In the genomic region with DNA sequence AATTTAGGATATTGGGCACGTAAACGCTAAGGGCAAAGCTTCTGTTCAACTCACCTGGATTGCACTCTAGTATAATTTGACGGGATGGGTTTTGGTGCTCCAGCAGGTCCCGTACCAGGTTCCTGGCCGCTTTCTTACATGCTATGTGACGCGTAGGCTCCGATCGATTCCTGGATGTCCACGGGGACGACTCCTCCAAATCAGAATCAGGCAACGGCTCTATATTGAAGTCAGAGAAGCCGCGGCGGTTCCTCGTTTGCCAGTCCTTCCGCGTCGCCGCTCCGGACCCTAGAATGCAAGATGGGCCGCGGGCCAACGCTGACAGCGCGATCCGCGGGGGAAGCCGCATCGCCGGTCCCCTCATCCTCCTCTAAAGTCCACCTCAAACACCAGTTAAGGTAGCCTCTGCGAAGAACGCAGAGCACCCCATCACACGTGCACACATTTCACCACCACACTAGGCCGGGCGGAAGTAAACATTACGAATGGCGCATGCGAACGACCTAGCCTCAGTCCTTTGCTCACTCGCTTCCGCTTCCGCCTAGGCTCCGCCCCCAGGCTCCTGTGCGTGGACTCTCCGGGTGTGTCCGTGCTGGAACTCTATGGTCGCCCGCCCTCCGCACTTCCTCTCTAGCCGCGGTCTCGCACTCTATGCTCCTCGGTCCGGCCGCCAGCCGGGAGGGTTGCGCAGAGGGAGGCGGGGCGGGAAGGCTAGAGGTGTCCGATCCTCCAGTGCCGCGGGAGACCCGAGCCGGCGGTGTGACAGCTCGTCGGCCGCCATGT, we compare ENCODE assay signal across 8 mouse cellular contexts. TPM values are rescaled to one million over a fixed set of nuclear protein-coding genes. Genes with fewer than 3 reads are reported as not detected.
DNase-seq lines count a peak whose midpoint lies in the region; ATAC-seq and TF ChIP-seq lines count a peak whose summit lies in the region.
"Not testable (repeated sequence)": the region's sequence is repeated elsewhere in the genome, so short reads cannot be mapped to it uniquely, and the experiment has no call there.

A gene (minus strand): TSS at position 500 of the 783 bp plus-strand sequence.
A gene (plus strand): TSS at position 603 of the 783 bp plus-strand sequence.

- DNase-seq in brain, embryonic 14.5 days (ENCODE audit: low read depth) = peak; percentile 99
- DNase-seq in kidney, postnatal 0 days (ENCODE audit: low spot score) = peak; percentile 99
- peak; percentile 99 for DNase-seq in liver, embryonic 11.5 days (ENCODE audit: low spot score)
- peak; percentile 96 for DNase-seq in naive thymus-derived CD4-positive, alpha-beta T cell, adult 2 months (ENCODE audit: low read depth)

- peaks cover 13% of the 10 kb centered on the region for H3K36me3 ChIP-seq in C2C12 (ENCODE audit: control insufficient read depth, insufficient read depth)
- peaks cover 51% of the 10 kb centered on the region for H3K36me3 ChIP-seq in erythroblast, embryonic 14.5 days (ENCODE audit: control insufficient read depth)
- not testable (repeated sequence) for H3K36me3 ChIP-seq in heart, embryonic 12.5 days; kidney, postnatal 0 days (ENCODE audit: insufficient read depth, low read length); liver, embryonic 11.5 days (ENCODE audit: control insufficient read depth, insufficient read depth, low read length); stomach, embryonic 14.5 days (ENCODE audit: control insufficient read depth, insufficient read depth, low read length)

- ATAC-seq in heart, embryonic 12.5 days (ENCODE audit: insufficient number of reproducible peaks, low FRiP score) = peak; percentile 99
- ATAC-seq in kidney, postnatal 0 days (replicated peaks; ENCODE audit: low FRiP score, low read depth) = peak; percentile 100
- ATAC-seq in liver, embryonic 11.5 days (replicated peaks; ENCODE audit: low FRiP score) = peak; percentile 99
- peak; percentile 98 for ATAC-seq in stomach, embryonic 14.5 days (ENCODE audit: insufficient number of reproducible peaks, insufficient read depth, low FRiP score, low read depth)

- peak; percentile 87 for TF ChIP-seq POLR2A in brain, embryonic 14.5 days (IDR thresholded peaks at IDR 0.05; ENCODE audit: borderline replicate concordance, extremely low read depth, insufficient read depth, insufficient read length, poor library complexity, severe bottlenecking)

- WGBS in heart, embryonic 12.5 days = under 1% methylated on average over 69 of the region's 69 CpGs
- WGBS in kidney, postnatal 0 days = under 1% methylated on average over 69 of the region's 69 CpGs
- WGBS in liver, embryonic 11.5 days = under 1% methylated on average over 69 of the region's 69 CpGs
- under 1% methylated on average over 68 of the region's 69 CpGs for WGBS in stomach, embryonic 14.5 days

- peak within 1 kb of the TSS; percentile 72 for H3K4me3 ChIP-seq in C2C12 (ENCODE audit: insufficient read depth, poor library complexity, severe bottlenecking)
- peak within 1 kb of the TSS; percentile 98 for H3K4me3 ChIP-seq in erythroblast, embryonic 14.5 days (replicated peaks)
- peak within 1 kb of the TSS; percentile 86 for H3K4me3 ChIP-seq in heart, embryonic 12.5 days
- peak within 1 kb of the TSS; percentile 70 for H3K4me3 ChIP-seq in kidney, postnatal 0 days (replicated peaks; ENCODE audit: low read depth, low read length)
- H3K4me3 ChIP-seq in liver, embryonic 11.5 days (ENCODE audit: low read depth, low read length) = peak within 1 kb of the TSS; percentile 61
- H3K4me3 ChIP-seq in stomach, embryonic 14.5 days (ENCODE audit: low read depth, low read length) = peak within 1 kb of the TSS; percentile 58

- H3K27me3 ChIP-seq in C2C12 (ENCODE audit: control insufficient read depth, insufficient read depth, insufficient read length); erythroblast, embryonic 14.5 days (ENCODE audit: control insufficient read depth); heart, embryonic 12.5 days (replicated peaks); kidney, postnatal 0 days (ENCODE audit: insufficient read depth, low read length); liver, embryonic 11.5 days (replicated peaks; ENCODE audit: control insufficient read depth, insufficient read depth, low read length); stomach, embryonic 14.5 days (ENCODE audit: control insufficient read depth, insufficient read depth, low read length): not testable (repeated sequence)

- TF ChIP-seq CTCF in C2C12 (IDR thresholded peaks at IDR 0.05; ENCODE audit: control insufficient read depth, insufficient read depth, insufficient read length); brain, embryonic 14.5 days (IDR thresholded peaks at IDR 0.05; ENCODE audit: borderline replicate concordance, extremely low read depth, insufficient read depth, insufficient read length); kidney, postnatal 0 days (IDR thresholded peaks at IDR 0.05; ENCODE audit: low read depth): not testable (repeated sequence)

- H3K4me2 ChIP-seq in heart, embryonic 12.5 days = peak within 1 kb of the TSS; percentile 87
- H3K4me2 ChIP-seq in kidney, postnatal 0 days (ENCODE audit: low read length) = peak within 1 kb of the TSS; percentile 64
- H3K4me2 ChIP-seq in liver, embryonic 11.5 days = peak within 1 kb of the TSS; percentile 70
- H3K4me2 ChIP-seq in stomach, embryonic 14.5 days (replicated peaks; ENCODE audit: low read depth, low read length) = peak within 1 kb of the TSS; percentile 73

- H3K4me1 ChIP-seq in erythroblast, embryonic 14.5 days (ENCODE audit: control insufficient read depth) = peaks cover 56% of the 10 kb centered on the region
- H3K4me1 ChIP-seq in heart, embryonic 12.5 days (replicated peaks) = peaks cover 22% of the 10 kb centered on the region
- H3K4me1 ChIP-seq in kidney, postnatal 0 days (replicated peaks; ENCODE audit: insufficient read depth, low read length) = not testable (repeated sequence)
- H3K4me1 ChIP-seq in liver, embryonic 11.5 days (replicated peaks; ENCODE audit: control insufficient read depth, insufficient read depth, low read length) = peaks cover 19% of the 10 kb centered on the region
- H3K4me1 ChIP-seq in stomach, embryonic 14.5 days (ENCODE audit: control insufficient read depth, insufficient read depth, low read length) = peaks cover 18% of the 10 kb centered on the region

- peaks cover 27% of the 10 kb centered on the region for H3K79me3 ChIP-seq in C2C12 (ENCODE audit: low read depth)

- H3K9ac ChIP-seq in heart, embryonic 12.5 days = peak within 1 kb of the TSS; percentile 85
- H3K9ac ChIP-seq in kidney, postnatal 0 days (ENCODE audit: low read depth, low read length) = peak within 1 kb of the TSS; percentile 77
- H3K9ac ChIP-seq in liver, embryonic 11.5 days (ENCODE audit: low read depth, low read length) = peak within 1 kb of the TSS; percentile 75
- peak within 1 kb of the TSS; percentile 49 for H3K9ac ChIP-seq in stomach, embryonic 14.5 days (replicated peaks; ENCODE audit: low read depth, low read length)

- H3ac ChIP-seq in C2C12 (ENCODE audit: control insufficient read depth, insufficient read length, low read depth) = peak within 1 kb of the TSS; percentile 78

- H3K27ac ChIP-seq in heart, embryonic 12.5 days (ENCODE audit: poor library complexity, severe bottlenecking) = peak within 1 kb of the TSS; percentile 89
- peak within 1 kb of the TSS; percentile 92 for H3K27ac ChIP-seq in kidney, postnatal 0 days
- peak within 1 kb of the TSS; percentile 84; the same call in 1 of the 2 replicates for H3K27ac ChIP-seq in liver, embryonic 11.5 days (ENCODE audit: low read depth, low read length)
- H3K27ac ChIP-seq in stomach, embryonic 14.5 days (ENCODE audit: low read length) = peak within 1 kb of the TSS; percentile 88

- H3K9me3 ChIP-seq in erythroblast, embryonic 14.5 days (ENCODE audit: control insufficient read depth, low read length); heart, embryonic 12.5 days (replicated peaks); kidney, postnatal 0 days (replicated peaks; ENCODE audit: low read length); liver, embryonic 11.5 days (ENCODE audit: control insufficient read depth, low read length); stomach, embryonic 14.5 days (ENCODE audit: control insufficient read depth, low read depth, low read length): not testable (repeated sequence)

- H3K79me2 ChIP-seq in C2C12 (ENCODE audit: control insufficient read depth, insufficient read depth) = peaks cover 73% of the 10 kb centered on the region

TF ChIP-seq in C2C12, 6 proteins besides CTCF, POLR2A, EP300 and RAD21:
- peak; percentile 76 for TF ChIP-seq MAX (IDR thresholded peaks at IDR 0.05)

RNA-seq across cellular contexts. Expression of the first gene that starts in this region (rescaled TPM):
- polyA plus RNA-seq in C2C12 (2012; fragmentation: generic; extraction: Trizol) = 10.2 TPM
- 19.2 and 20.0 TPM in 2 replicates for polyA plus RNA-seq in brain, embryonic 14.5 days (2012; rRNA removed)
- 0.23 and 0.32 TPM in 2 replicates for polyA plus RNA-seq in erythroblast, embryonic 14.5 days (2012)
- polyA plus RNA-seq in heart, embryonic 12.5 days (2016; fragmentation: Nextera tagmentation; extraction: Ambion mirVana) = 25.6 and 26.1 TPM in 2 replicates
- polyA plus RNA-seq in kidney, postnatal 0 days (2015; fragmentation: Nextera tagmentation; extraction: Ambion mirVana) = 38.9 and 40.7 TPM in 2 replicates
- 25.0 and 31.9 TPM in 2 replicates for polyA plus RNA-seq in liver, embryonic 11.5 days (2014; fragmentation: Nextera tagmentation; extraction: Ambion mirVana)
- 31.7 and 34.5 TPM in 2 replicates for polyA plus RNA-seq in stomach, embryonic 14.5 days (2014; fragmentation: Nextera tagmentation; extraction: Ambion mirVana)

RNA-seq across cellular contexts. Expression of the second gene that starts in this region (rescaled TPM):
- polyA plus RNA-seq in C2C12 (2012; fragmentation: generic; extraction: Trizol) = 7.7 TPM
- 29.1 and 33.9 TPM in 2 replicates for polyA plus RNA-seq in brain, embryonic 14.5 days (2012; rRNA removed)
- polyA plus RNA-seq in erythroblast, embryonic 14.5 days (2012) = 1.3 and 1.8 TPM in 2 replicates
- 20.5 and 22.2 TPM in 2 replicates for polyA plus RNA-seq in heart, embryonic 12.5 days (2016; fragmentation: Nextera tagmentation; extraction: Ambion mirVana)
- polyA plus RNA-seq in kidney, postnatal 0 days (2015; fragmentation: Nextera tagmentation; extraction: Ambion mirVana) = 9.7 and 11.2 TPM in 2 replicates
- 12.9 and 16.7 TPM in 2 replicates for polyA plus RNA-seq in liver, embryonic 11.5 days (2014; fragmentation: Nextera tagmentation; extraction: Ambion mirVana)
- 15.7 and 17.1 TPM in 2 replicates for polyA plus RNA-seq in stomach, embryonic 14.5 days (2014; fragmentation: Nextera tagmentation; extraction: Ambion mirVana)

Comparison
In these comparisons a context has a peak if more than half of its experiments do, and no peak if none do; other contexts are left out.
1. Peak in every context shown above with its lines: DNase-seq, ATAC-seq, H3K4me3 ChIP-seq and H3K27ac ChIP-seq.